Mouse (Mus musculus): ENCODE measurements around the gene Dlat. TPM values are rescaled to one million over a fixed set of nuclear protein-coding genes. Genes with fewer than 3 reads are reported as not detected.

The Dlat gene
- polyA plus RNA-seq, 1 experiment from 2014 or later: 54.9 TPM

- peaks cover 29% of the 10 kb centered on the region for H3K4me1 ChIP-seq (ENCODE audit: control insufficient read depth, insufficient read depth, low read length)
- H3K27me3 ChIP-seq (ENCODE audit: control insufficient read depth, insufficient read depth, low read length): no peaks in the 10 kb centered on the region
- no peak overlapping the region for H3K9ac ChIP-seq (replicated peaks; ENCODE audit: low read length)
- no peak overlapping the region for H3K4me2 ChIP-seq (ENCODE audit: low read length)
- H3K9me3 ChIP-seq (ENCODE audit: control insufficient read depth, low read length): no peaks in the 10 kb centered on the region
- peaks cover 25% of the 10 kb centered on the region for H3K36me3 ChIP-seq (ENCODE audit: control insufficient read depth, insufficient read depth, low read length)
- 82% methylated on average over 6 of the region's 6 CpGs for WGBS
- no peak overlapping the region for H3K4me3 ChIP-seq (replicated peaks; ENCODE audit: low read depth, low read length)
- H3K27ac ChIP-seq (replicated peaks; ENCODE audit: low read depth, low read length): no peak overlapping the region
- ATAC-seq (ENCODE audit: low FRiP score, low TSS enrichment) (no peak), DNase-seq (no peak)
Observed at GRCm38 (mm10) chr9:50695153-50695552, 35.6 kb upstream of the Dlat start.

GRCm38 (mm10) chr9:50693631-50694030 is 34.1 kb upstream of the Dlat start:
- H3K4me2 ChIP-seq (ENCODE audit: low read length): no peak overlapping the region
- DNase-seq (peak; percentile 76), ATAC-seq (ENCODE audit: low FRiP score, low TSS enrichment) (no peak)
- no peak overlapping the region for H3K4me3 ChIP-seq (replicated peaks; ENCODE audit: low read depth, low read length)
- no peaks in the 10 kb centered on the region for H3K9me3 ChIP-seq (ENCODE audit: control insufficient read depth, low read length)
- peaks cover 40% of the 10 kb centered on the region for H3K36me3 ChIP-seq (ENCODE audit: control insufficient read depth, insufficient read depth, low read length)
- no peak overlapping the region for H3K9ac ChIP-seq (replicated peaks; ENCODE audit: low read length)
- H3K27ac ChIP-seq (replicated peaks; ENCODE audit: low read depth, low read length): no peak overlapping the region
- peaks cover 22% of the 10 kb centered on the region for H3K4me1 ChIP-seq (ENCODE audit: control insufficient read depth, insufficient read depth, low read length)
- 22% methylated on average over 10 of the region's 10 CpGs for WGBS
- no peaks in the 10 kb centered on the region for H3K27me3 ChIP-seq (ENCODE audit: control insufficient read depth, insufficient read depth, low read length)

- 13% methylated on average over 13 of the region's 13 CpGs for WGBS
- no peaks in the 10 kb centered on the region for H3K27me3 ChIP-seq (ENCODE audit: control insufficient read depth, insufficient read depth, low read length)
- no peak overlapping the region for H3K4me3 ChIP-seq (replicated peaks; ENCODE audit: low read depth, low read length)
- H3K4me1 ChIP-seq (ENCODE audit: control insufficient read depth, insufficient read depth, low read length): peaks cover 17% of the 10 kb centered on the region; the same call in 1 of the 2 replicates
- DNase-seq (peak; percentile 8), ATAC-seq (ENCODE audit: low FRiP score, low TSS enrichment) (no peak)
- peaks cover 46% of the 10 kb centered on the region for H3K36me3 ChIP-seq (ENCODE audit: control insufficient read depth, insufficient read depth, low read length)
- no peak overlapping the region for H3K9ac ChIP-seq (replicated peaks; ENCODE audit: low read length)
- no peak overlapping the region for H3K27ac ChIP-seq (replicated peaks; ENCODE audit: low read depth, low read length)
- no peaks in the 10 kb centered on the region for H3K9me3 ChIP-seq (ENCODE audit: control insufficient read depth, low read length)
- no peak overlapping the region for H3K4me2 ChIP-seq (ENCODE audit: low read length)
Observed at GRCm38 (mm10) chr9:50692626-50693580, 33.3 kb upstream of the Dlat start.

- ATAC-seq (ENCODE audit: low FRiP score, low TSS enrichment) (no peak), DNase-seq (no peak)
- Histone ChIP-seq H3K9ac (replicated peaks; ENCODE audit: low read length) (no peak overlapping the region), H3K9me3 (ENCODE audit: control insufficient read depth, low read length) (no peaks in the 10 kb centered on the region), H3K4me2 (ENCODE audit: low read length) (no peak overlapping the region), H3K27ac (replicated peaks; ENCODE audit: low read depth, low read length) (no peak overlapping the region), H3K27me3 (ENCODE audit: control insufficient read depth, insufficient read depth, low read length) (no peaks in the 10 kb centered on the region), H3K4me3 (replicated peaks; ENCODE audit: low read depth, low read length) (no peak overlapping the region), H3K4me1 (ENCODE audit: control insufficient read depth, insufficient read depth, low read length) (no peaks in the 10 kb centered on the region), H3K36me3 (ENCODE audit: control insufficient read depth, insufficient read depth, low read length) (peaks cover 80% of the 10 kb centered on the region)
- WGBS: 73% methylated on average over 6 of the region's 6 CpGs
Observed at GRCm38 (mm10) chr9:50686866-50687652, 27.5 kb upstream of the Dlat start.

- DNase-seq (no peak), ATAC-seq (ENCODE audit: low FRiP score, low TSS enrichment) (no peak)
- Histone ChIP-seq H3K9me3 (ENCODE audit: control insufficient read depth, low read length) (no peaks in the 10 kb centered on the region), H3K9ac (replicated peaks; ENCODE audit: low read length) (no peak overlapping the region), H3K36me3 (ENCODE audit: control insufficient read depth, insufficient read depth, low read length) (peaks cover 90% of the 10 kb centered on the region), H3K27me3 (ENCODE audit: control insufficient read depth, insufficient read depth, low read length) (no peaks in the 10 kb centered on the region), H3K4me1 (ENCODE audit: control insufficient read depth, insufficient read depth, low read length) (no peaks in the 10 kb centered on the region), H3K4me3 (replicated peaks; ENCODE audit: low read depth, low read length) (no peak overlapping the region), H3K27ac (replicated peaks; ENCODE audit: low read depth, low read length) (no peak overlapping the region), H3K4me2 (ENCODE audit: low read length) (no peak overlapping the region)
- 73% methylated on average over 7 of the region's 7 CpGs for WGBS
Observed at GRCm38 (mm10) chr9:50681727-50682126, 22.1 kb upstream of the Dlat start.

- peaks cover 82% of the 10 kb centered on the region for H3K36me3 ChIP-seq (ENCODE audit: control insufficient read depth, insufficient read depth, low read length)
- WGBS: 88% methylated on average over 1 of the region's 1 CpGs
Observed at GRCm38 (mm10) chr9:50679406-50679805, 19.8 kb upstream of the Dlat start.

GRCm38 (mm10) chr9:50674771-50675170 is 15.2 kb upstream of the Dlat start:
- Histone ChIP-seq H3K9ac (replicated peaks; ENCODE audit: low read length) (no peak overlapping the region), H3K27ac (replicated peaks; ENCODE audit: low read depth, low read length) (no peak overlapping the region), H3K4me1 (ENCODE audit: control insufficient read depth, insufficient read depth, low read length) (no peaks in the 10 kb centered on the region), H3K9me3 (ENCODE audit: control insufficient read depth, low read length) (no peaks in the 10 kb centered on the region), H3K36me3 (ENCODE audit: control insufficient read depth, insufficient read depth, low read length) (peaks cover 48% of the 10 kb centered on the region), H3K27me3 (ENCODE audit: control insufficient read depth, insufficient read depth, low read length) (no peaks in the 10 kb centered on the region), H3K4me2 (ENCODE audit: low read length) (no peak overlapping the region), H3K4me3 (replicated peaks; ENCODE audit: low read depth, low read length) (no peak overlapping the region)
- ATAC-seq (ENCODE audit: low FRiP score, low TSS enrichment) (no peak), DNase-seq (no peak)
- WGBS: 15% methylated on average over 1 of the region's 1 CpGs

More at GRCm38 (mm10) chr9:50679406-50679805, 19.8 kb upstream of the Dlat start:
- Histone ChIP-seq H3K4me1 (ENCODE audit: control insufficient read depth, insufficient read depth, low read length) (no peaks in the 10 kb centered on the region), H3K4me2 (ENCODE audit: low read length) (no peak overlapping the region), H3K9me3 (ENCODE audit: control insufficient read depth, low read length) (no peaks in the 10 kb centered on the region), H3K9ac (replicated peaks; ENCODE audit: low read length) (no peak overlapping the region), H3K27me3 (ENCODE audit: control insufficient read depth, insufficient read depth, low read length) (no peaks in the 10 kb centered on the region), H3K4me3 (replicated peaks; ENCODE audit: low read depth, low read length) (no peak overlapping the region), H3K27ac (replicated peaks; ENCODE audit: low read depth, low read length) (no peak overlapping the region)
- ATAC-seq (ENCODE audit: low FRiP score, low TSS enrichment): no peak
- DNase-seq: no peak

GRCm38 (mm10) chr9:50670690-50671089 is 11.1 kb upstream of the Dlat start:
- ATAC-seq (ENCODE audit: low FRiP score, low TSS enrichment): no peak
- Histone ChIP-seq H3K9ac (replicated peaks; ENCODE audit: low read length) (no peak overlapping the region), H3K36me3 (ENCODE audit: control insufficient read depth, insufficient read depth, low read length) (peaks cover 54% of the 10 kb centered on the region), H3K27ac (replicated peaks; ENCODE audit: low read depth, low read length) (no peak overlapping the region), H3K9me3 (ENCODE audit: control insufficient read depth, low read length) (no peaks in the 10 kb centered on the region), H3K4me3 (replicated peaks; ENCODE audit: low read depth, low read length) (no peak overlapping the region), H3K4me2 (ENCODE audit: low read length) (no peak overlapping the region), H3K27me3 (ENCODE audit: control insufficient read depth, insufficient read depth, low read length) (no peaks in the 10 kb centered on the region), H3K4me1 (ENCODE audit: control insufficient read depth, insufficient read depth, low read length) (no peaks in the 10 kb centered on the region)
- DNase-seq: peak; percentile 71
- 32% methylated on average over 5 of the region's 5 CpGs for WGBS

All from midbrain, embryonic 14.5 days (tissue).